Mouse (Mus musculus) hindbrain, embryonic 15.5 days (tissue): ENCODE measurements around the gene Mdga1. TPM values are rescaled to one million over a fixed set of nuclear protein-coding genes. Genes with fewer than 3 reads are reported as not detected.

Experiments
- ATAC-seq: fragments of 200-750 bp; cut with Nextera tagmentation; 2 replicates; pipeline ENCODE4 v1.8.0; 2017; ENCODE audit warnings: low read depth, moderate number of reproducible peaks, moderate TSS enrichment; ENCODE audit not compliant: low FRiP score
- H3K27ac ChIP-seq: fragments of 300-500 bp; sonication (generic); replicated peaks from 2 replicates; pipeline ENCODE4 v1.5.1; 2015; ENCODE audit warnings: mild to moderate bottlenecking, inconsistent platforms
- H3K27me3 ChIP-seq: fragments of 300-500 bp; sonication (generic); 2 replicates; pipeline ENCODE4 v1.6.1; 2015; ENCODE audit warnings: control low read depth, inconsistent platforms
- H3K36me3 ChIP-seq: fragments of 300-500 bp; sonication (generic); 2 replicates; pipeline ENCODE4 v1.6.1; 2015; ENCODE audit warnings: control low read depth, inconsistent platforms
- H3K4me1 ChIP-seq: fragments of 300-500 bp; sonication (generic); replicated peaks from 2 replicates; pipeline ENCODE4 v1.6.1; 2015; ENCODE audit warnings: control low read depth, inconsistent platforms
- H3K4me2 ChIP-seq: fragments of 300-500 bp; sonication (generic); 2 replicates; pipeline ENCODE4 v1.6.1; 2015; ENCODE audit warnings: moderate library complexity, mild to moderate bottlenecking, inconsistent platforms
- H3K4me3 ChIP-seq: fragments of 300-500 bp; sonication (generic); 2 replicates; pipeline ENCODE4 v1.5.1; 2015; ENCODE audit warnings: mild to moderate bottlenecking, inconsistent platforms
- H3K9ac ChIP-seq: fragments of 300-500 bp; sonication (generic); 2 replicates; pipeline ENCODE4 v1.6.1; 2015; ENCODE audit warnings: inconsistent platforms
- H3K9me3 ChIP-seq: fragments of 300-500 bp; sonication (generic); 2 replicates; pipeline ENCODE4 v1.6.1; 2016; ENCODE audit warnings: control low read depth, inconsistent platforms
- WGBS: fragments of 180-500 bp; shearing (Covaris S2); methylation state at CpG from one replicate; pipeline ENCODE4 v1.1.7; 2015; 5-methylcytosine and 5-hydroxymethylcytosine counted together
- polyA plus RNA-seq: library from polyadenylated mRNA; unstranded; fragments of >200 nt; fragmentation: Nextera tagmentation; extraction: Ambion mirVana; gene quantifications from 2 replicates; pipeline ENCODE4 v1.2.1, GENCODE M21; 2015

The Mdga1 gene
- polyA plus RNA-seq, 1 experiment from 2014 or later: 18.9 TPM

- WGBS: 54% methylated on average over 4 of the region's 4 CpGs
These were observed 9.1 kb upstream of the Mdga1 start for GRCm38 (mm10) chr17:29979020-29979419.

DNA sequence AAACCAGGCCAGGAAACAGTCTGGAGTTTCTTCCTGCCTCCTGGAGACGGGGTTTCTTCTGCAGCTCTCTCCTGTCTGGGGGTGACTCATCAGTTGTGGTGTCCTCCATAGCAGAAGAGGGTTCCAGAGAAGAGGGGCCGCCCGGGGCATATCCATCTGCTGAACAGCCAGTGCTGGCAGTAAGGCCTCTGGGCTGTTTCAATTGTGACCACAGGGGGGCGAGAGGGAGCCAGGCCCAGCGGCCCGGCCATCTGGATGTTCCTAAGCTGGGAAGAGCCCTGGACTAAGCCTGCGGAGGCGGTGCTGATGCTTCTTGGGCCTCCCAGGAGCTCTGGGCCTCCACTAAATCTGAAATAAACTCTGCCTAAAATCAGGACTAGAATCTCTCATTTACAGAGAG is 5.8 kb upstream of the Mdga1 start:
- Histone ChIP-seq H3K9ac (no peak overlapping the region), H3K27me3 (no peaks in the 10 kb centered on the region), H3K9me3 (no peaks in the 10 kb centered on the region), H3K4me3 (no peak overlapping the region), H3K27ac (no peak overlapping the region), H3K4me2 (no peak overlapping the region), H3K4me1 (peaks cover 10% of the 10 kb centered on the region), H3K36me3 (no peaks in the 10 kb centered on the region)
- ATAC-seq: peak; percentile 72
- 6% methylated on average over 8 of the region's 8 CpGs for WGBS

More at GRCm38 (mm10) chr17:29979020-29979419, 9.1 kb upstream of the Mdga1 start:
- ATAC-seq: no peak
- Histone ChIP-seq H3K9ac (no peak overlapping the region), H3K27me3 (no peaks in the 10 kb centered on the region), H3K4me1 (peaks cover 4% of the 10 kb centered on the region; the same call in 1 of the 2 replicates), H3K9me3 (no peaks in the 10 kb centered on the region), H3K4me3 (no peak overlapping the region), H3K4me2 (no peak overlapping the region), H3K36me3 (no peaks in the 10 kb centered on the region), H3K27ac (no peak overlapping the region)

DNA sequence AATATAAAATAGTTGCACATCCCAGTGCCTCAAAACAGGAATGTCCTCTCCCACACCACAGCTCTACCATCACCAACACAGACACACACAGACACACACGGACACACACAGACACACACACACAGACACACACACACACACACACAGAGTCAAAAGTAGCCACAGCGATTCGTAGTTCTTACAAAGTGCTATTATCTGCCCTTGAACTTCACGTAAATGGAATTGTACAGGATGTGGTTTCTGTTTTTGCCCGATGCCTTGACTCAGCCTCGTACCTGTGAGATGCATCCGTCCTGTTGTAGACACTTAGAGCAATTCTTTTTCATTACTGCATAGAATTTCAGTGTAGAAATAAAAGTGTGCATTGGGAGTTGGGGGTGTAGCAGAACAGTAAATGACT is 3.3 kb upstream of the Mdga1 start:
- H3K27me3 ChIP-seq: no peaks in the 10 kb centered on the region
- H3K9ac ChIP-seq: no peak overlapping the region
- 95% methylated on average over 7 of the region's 7 CpGs for WGBS
- ATAC-seq: no peak
- H3K36me3 ChIP-seq: no peaks in the 10 kb centered on the region
- H3K4me2 ChIP-seq: no peak overlapping the region
- peaks cover 17% of the 10 kb centered on the region for H3K4me1 ChIP-seq
- H3K27ac ChIP-seq: no peak overlapping the region
- no peaks in the 10 kb centered on the region for H3K9me3 ChIP-seq
- H3K4me3 ChIP-seq: no peak overlapping the region

GRCm38 (mm10) chr17:29971761-29972432 is 2.0 kb upstream of the Mdga1 start:
- Histone ChIP-seq H3K27ac (no peak overlapping the region), H3K9me3 (no peaks in the 10 kb centered on the region), H3K36me3 (no peaks in the 10 kb centered on the region), H3K4me2 (no peak overlapping the region), H3K4me1 (peaks cover 17% of the 10 kb centered on the region), H3K9ac (no peak overlapping the region), H3K27me3 (no peaks in the 10 kb centered on the region), H3K4me3 (no peak overlapping the region)
- 29% methylated on average over 15 of the region's 15 CpGs for WGBS
- ATAC-seq: no peak

DNA sequence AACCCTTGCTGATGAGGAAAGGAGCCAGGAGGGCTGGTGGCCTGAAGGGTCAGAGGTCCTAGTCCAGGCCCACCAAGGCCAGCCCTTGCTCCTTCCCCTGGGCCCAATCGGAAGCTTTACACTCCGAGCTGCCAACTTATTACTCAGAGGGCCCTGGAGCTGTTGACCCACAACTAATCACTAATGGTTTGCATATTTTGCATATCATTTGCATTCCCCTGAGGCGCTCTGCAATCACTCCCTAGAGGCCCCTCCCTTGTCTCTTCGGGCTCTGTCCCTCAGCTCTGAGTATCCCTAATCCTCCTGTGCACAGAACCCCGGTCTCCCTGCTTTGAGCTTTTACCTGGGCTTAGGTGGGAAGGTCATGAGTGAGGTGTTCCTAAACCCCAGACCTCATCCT is 4.4 kb downstream of the Mdga1 start:
- H3K27me3 ChIP-seq: 0 out of 2 replicates have a peak, but pooled peaks cover 3% of the 10 kb centered on the region
- no peak; the same call in 1 of the 2 replicates for ATAC-seq
- H3K9me3 ChIP-seq: no peaks in the 10 kb centered on the region
- H3K36me3 ChIP-seq: no peaks in the 10 kb centered on the region
- H3K4me1 ChIP-seq: peaks cover 35% of the 10 kb centered on the region
- H3K4me3 ChIP-seq: no peak overlapping the region
- H3K9ac ChIP-seq: no peak overlapping the region
- no peak overlapping the region for H3K27ac ChIP-seq
- 7% methylated on average over 5 of the region's 5 CpGs for WGBS
- no peak overlapping the region for H3K4me2 ChIP-seq

- Histone ChIP-seq H3K4me2 (peak overlapping the region; percentile 31), H3K9me3 (0 out of 2 replicates have a peak, but pooled peaks cover 6% of the 10 kb centered on the region), H3K36me3 (no peaks in the 10 kb centered on the region), H3K27me3 (0 out of 2 replicates have a peak, but pooled peaks cover 3% of the 10 kb centered on the region), H3K4me3 (no peak overlapping the region), H3K27ac (no peak overlapping the region), H3K4me1 (peaks cover 28% of the 10 kb centered on the region), H3K9ac (no peak overlapping the region)
- WGBS: 3% methylated on average over 11 of the region's 11 CpGs
- peak; percentile 64; the same call in 1 of the 2 replicates for ATAC-seq
These were observed 6.1 kb downstream of the Mdga1 start for GRCm38 (mm10) chr17:29963730-29964259.

GRCm38 (mm10) chr17:29955880-29956279 is 14.0 kb downstream of the Mdga1 start:
- no peak for ATAC-seq
- WGBS: 74% methylated on average over 8 of the region's 8 CpGs
- Histone ChIP-seq H3K4me3 (no peak overlapping the region), H3K4me2 (no peak overlapping the region), H3K36me3 (no peaks in the 10 kb centered on the region), H3K9me3 (0 out of 2 replicates have a peak, but pooled peaks cover 6% of the 10 kb centered on the region), H3K27ac (no peak overlapping the region), H3K9ac (no peak overlapping the region), H3K27me3 (no peaks in the 10 kb centered on the region), H3K4me1 (no peaks in the 10 kb centered on the region)

- Histone ChIP-seq H3K27me3 (no peaks in the 10 kb centered on the region), H3K4me2 (no peak overlapping the region), H3K27ac (no peak overlapping the region), H3K9ac (no peak overlapping the region), H3K4me1 (no peaks in the 10 kb centered on the region), H3K36me3 (no peaks in the 10 kb centered on the region), H3K4me3 (no peak overlapping the region), H3K9me3 (0 out of 2 replicates have a peak, but pooled peaks cover 2% of the 10 kb centered on the region)
- no peak for ATAC-seq
- 80% methylated on average over 5 of the region's 5 CpGs for WGBS
These were observed 15.6 kb downstream of the Mdga1 start for GRCm38 (mm10) chr17:29954316-29954715.

DNA sequence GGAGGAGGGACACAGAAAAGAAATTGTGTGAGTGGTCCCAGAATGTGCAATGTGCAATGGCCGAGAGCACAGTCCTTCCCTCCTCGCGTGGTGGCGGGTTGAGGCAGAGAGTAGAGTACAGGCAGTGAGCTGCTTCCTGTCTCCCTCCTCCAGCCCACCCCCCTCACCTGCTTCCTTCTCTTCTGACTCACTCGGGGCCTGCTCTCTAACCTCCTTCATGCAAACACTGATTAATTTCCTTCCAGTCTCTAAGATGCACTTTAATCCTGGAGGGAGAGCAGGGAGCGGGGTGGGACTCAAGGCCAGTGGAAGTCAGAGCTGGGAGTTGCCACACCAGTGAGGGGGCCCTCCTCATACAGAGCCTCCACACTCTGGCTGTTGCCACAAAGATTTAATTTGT is 18.8 kb downstream of the Mdga1 start:
- Histone ChIP-seq H3K4me1 (peaks cover 12% of the 10 kb centered on the region), H3K27ac (no peak overlapping the region), H3K9ac (no peak overlapping the region), H3K4me2 (no peak overlapping the region), H3K4me3 (no peak overlapping the region), H3K36me3 (no peaks in the 10 kb centered on the region), H3K9me3 (no peaks in the 10 kb centered on the region), H3K27me3 (no peaks in the 10 kb centered on the region)
- no peak for ATAC-seq
- WGBS: 34% methylated on average over 6 of the region's 6 CpGs

DNA sequence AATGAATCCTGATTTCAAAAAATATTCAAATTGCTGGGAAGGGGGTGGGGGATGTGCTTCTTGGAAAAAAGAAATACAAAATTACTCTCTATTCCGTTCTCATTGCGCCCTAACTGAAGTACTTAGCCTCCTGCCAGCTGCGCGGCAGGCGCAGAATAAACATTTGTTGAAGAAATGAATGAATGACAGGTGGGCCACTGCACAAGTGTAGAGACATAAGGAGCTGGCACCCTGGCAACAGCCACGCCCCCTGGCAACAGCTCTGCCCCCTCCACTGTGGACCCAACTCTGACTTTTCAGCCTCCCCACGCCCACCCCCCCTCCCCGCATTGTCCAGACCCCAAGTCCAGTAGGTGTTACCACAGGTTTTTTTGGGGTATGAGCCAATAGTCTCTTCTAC is 19.3 kb downstream of the Mdga1 start:
- Histone ChIP-seq H3K9ac (no peak overlapping the region), H3K4me3 (no peak overlapping the region), H3K36me3 (no peaks in the 10 kb centered on the region), H3K27ac (no peak overlapping the region), H3K4me1 (peaks cover 12% of the 10 kb centered on the region), H3K27me3 (no peaks in the 10 kb centered on the region), H3K4me2 (no peak overlapping the region), H3K9me3 (no peaks in the 10 kb centered on the region)
- WGBS: 60% methylated on average over 8 of the region's 8 CpGs
- no peak for ATAC-seq

DNA sequence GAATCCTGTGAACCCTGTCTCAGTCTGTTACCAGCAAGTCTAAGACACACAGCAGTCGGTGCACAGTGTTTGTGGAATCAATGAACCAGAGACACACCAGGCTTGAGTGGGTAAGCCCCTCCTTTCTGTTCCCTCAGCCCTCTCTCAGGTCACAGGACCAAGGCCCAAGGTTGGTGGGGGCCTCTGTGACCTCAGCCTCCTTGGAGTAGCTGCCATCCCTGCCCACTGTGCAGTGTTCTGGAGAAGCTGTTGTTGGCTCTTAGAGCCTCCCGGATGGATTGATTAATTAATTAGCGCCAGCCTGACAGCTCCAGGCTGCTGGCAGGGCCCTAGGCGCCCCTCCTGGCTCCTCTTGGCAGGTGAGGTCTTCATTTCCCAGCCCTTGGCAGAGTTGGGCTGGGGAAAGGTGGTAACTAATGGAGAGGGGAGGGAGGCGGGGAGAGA is 22.6 kb downstream of the Mdga1 start:
- H3K36me3 ChIP-seq: no peaks in the 10 kb centered on the region
- no peak overlapping the region for H3K9ac ChIP-seq
- H3K9me3 ChIP-seq: no peaks in the 10 kb centered on the region
- peaks cover 12% of the 10 kb centered on the region for H3K4me1 ChIP-seq
- H3K4me2 ChIP-seq: no peak overlapping the region
- no peak overlapping the region for H3K27ac ChIP-seq
- H3K4me3 ChIP-seq: no peak overlapping the region
- WGBS: 37% methylated on average over 5 of the region's 5 CpGs
- no peaks in the 10 kb centered on the region for H3K27me3 ChIP-seq
- peak; percentile 84 for ATAC-seq

DNA sequence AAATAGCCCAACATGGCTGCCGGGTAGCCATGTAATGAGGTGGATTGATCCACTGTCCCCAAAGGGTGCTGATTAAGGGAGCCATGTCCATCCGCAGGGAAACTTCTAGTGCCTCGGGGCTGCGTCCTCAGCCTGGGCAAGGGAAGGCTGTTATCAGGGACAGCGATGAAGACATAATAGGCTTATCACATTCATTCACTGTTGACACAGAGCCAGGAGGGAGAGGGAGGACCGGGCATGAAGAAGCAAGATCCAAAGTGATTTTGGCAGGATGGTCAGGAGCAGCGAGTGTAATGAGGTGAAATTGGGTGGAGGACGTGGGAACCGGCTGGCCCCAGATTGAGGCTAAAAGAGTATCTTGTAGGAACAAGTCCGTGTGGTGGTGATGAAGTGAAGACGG is 25.5 kb downstream of the Mdga1 start:
- ATAC-seq: no peak
- H3K36me3 ChIP-seq: no peaks in the 10 kb centered on the region
- no peak overlapping the region for H3K4me2 ChIP-seq
- 81% methylated on average over 11 of the region's 11 CpGs for WGBS
- no peaks in the 10 kb centered on the region for H3K27me3 ChIP-seq
- no peak overlapping the region for H3K27ac ChIP-seq
- no peak overlapping the region for H3K9ac ChIP-seq
- no peaks in the 10 kb centered on the region for H3K9me3 ChIP-seq
- peaks cover 12% of the 10 kb centered on the region for H3K4me1 ChIP-seq
- no peak overlapping the region for H3K4me3 ChIP-seq
